Mouse (Mus musculus): ENCODE data around the gene Fxyd1. TPM values are rescaled to one million over a fixed set of nuclear protein-coding genes. Genes with fewer than 3 reads are reported as not detected.

Fxyd1 gene
- total and polyA plus RNA-seq, 3 experiments: 839 to 1,851 (median 985) TPM

- no peak for TF ChIP-seq CTCF (IDR thresholded peaks at IDR 0.05)
- no peak for TF ChIP-seq EP300 (IDR thresholded peaks at IDR 0.05; ENCODE audit: insufficient read depth, low read depth, low read length)
- no peak for TF ChIP-seq POLR2A (IDR thresholded peaks at IDR 0.05; ENCODE audit: insufficient read depth, low read depth, low read length)
- Histone ChIP-seq H3K9ac (ENCODE audit: low read depth, low read length) (no peak overlapping the region; the same call in 1 of the 2 replicates), H3K36me3 (ENCODE audit: control insufficient read depth, insufficient read depth, low read length) (no peaks in the 10 kb centered on the region), H3K27ac (peak overlapping the region; percentile 87), H3K4me3 (no peak overlapping the region), H3K79me2 (replicated peaks; ENCODE audit: control insufficient read depth, insufficient read depth, low read length) (no peaks in the 10 kb centered on the region), H3K27me3 (ENCODE audit: control insufficient read depth, insufficient read depth, low read length) (no peaks in the 10 kb centered on the region), H3K4me1 (ENCODE audit: control insufficient read depth, insufficient read depth, low read length) (peaks cover 16% of the 10 kb centered on the region)
- DNase-seq: no peak
- intact Hi-C loops (cut with DNase I): no loop called here
These were observed 25.1 kb upstream of the Fxyd1 start for GRCm38 (mm10) chr7:31082106-31082505.

GRCm38 (mm10) chr7:31081106-31081505, 24.1 kb upstream of the Fxyd1 start:
- H3K36me3 ChIP-seq (ENCODE audit: control insufficient read depth, insufficient read depth, low read length): no peaks in the 10 kb centered on the region
- no peak overlapping the region; the same call in 1 of the 2 replicates for H3K27ac ChIP-seq
- 56% methylated on average over 1 of the region's 1 CpGs for WGBS
- TF ChIP-seq CTCF (IDR thresholded peaks at IDR 0.05): no peak
- no peak for TF ChIP-seq POLR2A (IDR thresholded peaks at IDR 0.05; ENCODE audit: insufficient read depth, low read depth, low read length)
- TF ChIP-seq EP300 (IDR thresholded peaks at IDR 0.05; ENCODE audit: insufficient read depth, low read depth, low read length): no peak
- intact Hi-C loops (cut with DNase I): loop anchor here (2.0 kb wide), 1 partner anchor 22 kb away; the partner anchor contains the start of gene Lgi4
- H3K4me3 ChIP-seq: no peak overlapping the region
- no peaks in the 10 kb centered on the region for H3K79me2 ChIP-seq (replicated peaks; ENCODE audit: control insufficient read depth, insufficient read depth, low read length)
- no peak overlapping the region for H3K9ac ChIP-seq (ENCODE audit: low read depth, low read length)
- H3K4me1 ChIP-seq (ENCODE audit: control insufficient read depth, insufficient read depth, low read length): peaks cover 16% of the 10 kb centered on the region
- no peaks in the 10 kb centered on the region for H3K27me3 ChIP-seq (ENCODE audit: control insufficient read depth, insufficient read depth, low read length)
- DNase-seq: no peak

- Histone ChIP-seq H3K27ac (no peak overlapping the region), H3K4me1 (ENCODE audit: control insufficient read depth, insufficient read depth, low read length) (peaks cover 14% of the 10 kb centered on the region), H3K79me2 (replicated peaks; ENCODE audit: control insufficient read depth, insufficient read depth, low read length) (no peaks in the 10 kb centered on the region), H3K4me3 (no peak overlapping the region), H3K9ac (ENCODE audit: low read depth, low read length) (no peak overlapping the region), H3K27me3 (ENCODE audit: control insufficient read depth, insufficient read depth, low read length) (no peaks in the 10 kb centered on the region), H3K36me3 (ENCODE audit: control insufficient read depth, insufficient read depth, low read length) (no peaks in the 10 kb centered on the region)
- intact Hi-C loops (cut with DNase I): loop anchor here (2.0 kb wide), 1 partner anchor 22 kb away; the partner anchor contains the start of gene Lgi4
- no peak for TF ChIP-seq EP300 (IDR thresholded peaks at IDR 0.05; ENCODE audit: insufficient read depth, low read depth, low read length)
- TF ChIP-seq POLR2A (IDR thresholded peaks at IDR 0.05; ENCODE audit: insufficient read depth, low read depth, low read length): no peak
- no peak for TF ChIP-seq CTCF (IDR thresholded peaks at IDR 0.05)
- no peak for DNase-seq
- 76% methylated on average over 3 of the region's 3 CpGs for WGBS
These were observed 23.6 kb upstream of the Fxyd1 start for GRCm38 (mm10) chr7:31080611-31081010.

GRCm38 (mm10) chr7:31079670-31080069, 22.7 kb upstream of the Fxyd1 start:
- H3K27me3 ChIP-seq (ENCODE audit: control insufficient read depth, insufficient read depth, low read length): no peaks in the 10 kb centered on the region
- intact Hi-C loops (cut with DNase I): loop anchor here (2.0 kb wide), 2 partner anchors 17 to 21 kb away; partner anchors contain the start of gene Lgi4
- H3K27ac ChIP-seq: no peak overlapping the region
- peaks cover 10% of the 10 kb centered on the region for H3K4me1 ChIP-seq (ENCODE audit: control insufficient read depth, insufficient read depth, low read length)
- DNase-seq: no peak
- WGBS: 82% methylated on average over 8 of the region's 8 CpGs
- H3K4me3 ChIP-seq: no peak overlapping the region
- TF ChIP-seq EP300 (IDR thresholded peaks at IDR 0.05; ENCODE audit: insufficient read depth, low read depth, low read length) (no peak), CTCF (IDR thresholded peaks at IDR 0.05) (no peak), POLR2A (IDR thresholded peaks at IDR 0.05; ENCODE audit: insufficient read depth, low read depth, low read length) (no peak)
- H3K79me2 ChIP-seq (replicated peaks; ENCODE audit: control insufficient read depth, insufficient read depth, low read length): no peaks in the 10 kb centered on the region
- no peak overlapping the region for H3K9ac ChIP-seq (ENCODE audit: low read depth, low read length)
- H3K36me3 ChIP-seq (ENCODE audit: control insufficient read depth, insufficient read depth, low read length): no peaks in the 10 kb centered on the region

GRCm38 (mm10) chr7:31077885-31078445, 21.0 kb upstream of the Fxyd1 start:
- Histone ChIP-seq H3K79me2 (replicated peaks; ENCODE audit: control insufficient read depth, insufficient read depth, low read length) (no peaks in the 10 kb centered on the region), H3K27me3 (ENCODE audit: control insufficient read depth, insufficient read depth, low read length) (no peaks in the 10 kb centered on the region), H3K9ac (ENCODE audit: low read depth, low read length) (no peak overlapping the region), H3K27ac (no peak overlapping the region), H3K4me1 (ENCODE audit: control insufficient read depth, insufficient read depth, low read length) (peaks cover 2% of the 10 kb centered on the region), H3K36me3 (ENCODE audit: control insufficient read depth, insufficient read depth, low read length) (no peaks in the 10 kb centered on the region), H3K4me3 (no peak overlapping the region)
- intact Hi-C loops (cut with DNase I): loop anchor here (2.0 kb wide), 1 partner anchor 19 kb away; no protein-coding TSS in a partner anchor
- WGBS: 38% methylated on average over 5 of the region's 5 CpGs
- no peak for DNase-seq
- no peak for TF ChIP-seq POLR2A (IDR thresholded peaks at IDR 0.05; ENCODE audit: insufficient read depth, low read depth, low read length)
- TF ChIP-seq CTCF (IDR thresholded peaks at IDR 0.05): peak; percentile 83
- no peak for TF ChIP-seq EP300 (IDR thresholded peaks at IDR 0.05; ENCODE audit: insufficient read depth, low read depth, low read length)

- H3K36me3 ChIP-seq (ENCODE audit: control insufficient read depth, insufficient read depth, low read length): no peaks in the 10 kb centered on the region
- no peaks in the 10 kb centered on the region for H3K27me3 ChIP-seq (ENCODE audit: control insufficient read depth, insufficient read depth, low read length)
- no peaks in the 10 kb centered on the region for H3K79me2 ChIP-seq (replicated peaks; ENCODE audit: control insufficient read depth, insufficient read depth, low read length)
- H3K4me1 ChIP-seq (ENCODE audit: control insufficient read depth, insufficient read depth, low read length): no peaks in the 10 kb centered on the region
- intact Hi-C loops (cut with DNase I): no loop called here
- no peak for DNase-seq
- TF ChIP-seq POLR2A (IDR thresholded peaks at IDR 0.05; ENCODE audit: insufficient read depth, low read depth, low read length) (no peak), EP300 (IDR thresholded peaks at IDR 0.05; ENCODE audit: insufficient read depth, low read depth, low read length) (no peak), CTCF (IDR thresholded peaks at IDR 0.05) (no peak)
- H3K4me3 ChIP-seq: no peak overlapping the region
- H3K9ac ChIP-seq (ENCODE audit: low read depth, low read length): no peak overlapping the region
- WGBS: 68% methylated on average over 6 of the region's 6 CpGs
- no peak overlapping the region for H3K27ac ChIP-seq
These were observed 20.5 kb upstream of the Fxyd1 start for GRCm38 (mm10) chr7:31077470-31077869.
